Comparison of ENCODE assay signal across 8 mouse cellular contexts in genomic region chr3:129214666-129215161, GRCm38 (mm10). TPM values are rescaled to one million over a fixed set of nuclear protein-coding genes. Genes with fewer than 3 reads are reported as not detected.
DNase-seq lines count a peak whose midpoint lies in the region; ATAC-seq lines count a peak whose summit lies in the region.

No protein-coding gene starts in this region.

- peaks cover 97% of the 10 kb centered on the region for H3K27me3 ChIP-seq in kidney, embryonic 15.5 days
- H3K27me3 ChIP-seq in intestine, embryonic 14.5 days (replicated peaks; ENCODE audit: control insufficient read depth, insufficient read depth, low read length) = peaks cover 93% of the 10 kb centered on the region
- H3K27me3 ChIP-seq in neural tube, embryonic 12.5 days (replicated peaks) = peaks cover 94% of the 10 kb centered on the region

- H3K4me2 ChIP-seq in kidney, embryonic 15.5 days = peak overlapping the region; percentile 90
- peak overlapping the region; percentile 75 for H3K4me2 ChIP-seq in intestine, embryonic 14.5 days (ENCODE audit: low read length)
- H3K4me2 ChIP-seq in neural tube, embryonic 12.5 days (replicated peaks) = peak overlapping the region; percentile 78

- no peaks in the 10 kb centered on the region for H3K9me3 ChIP-seq in kidney, embryonic 15.5 days (replicated peaks)
- H3K9me3 ChIP-seq in intestine, embryonic 14.5 days (ENCODE audit: control insufficient read depth, low read length) = no peaks in the 10 kb centered on the region
- H3K9me3 ChIP-seq in neural tube, embryonic 12.5 days = no peaks in the 10 kb centered on the region

- no peaks in the 10 kb centered on the region for H3K36me3 ChIP-seq in kidney, embryonic 15.5 days
- H3K36me3 ChIP-seq in intestine, embryonic 14.5 days (ENCODE audit: control insufficient read depth, insufficient read depth, low read length) = no peaks in the 10 kb centered on the region
- H3K36me3 ChIP-seq in neural tube, embryonic 12.5 days = no peaks in the 10 kb centered on the region

- H3K27ac ChIP-seq in kidney, embryonic 15.5 days = no peak overlapping the region
- peak overlapping the region; percentile 62; the same call in 1 of the 2 replicates for H3K27ac ChIP-seq in intestine, embryonic 14.5 days (ENCODE audit: low read depth)
- no peak overlapping the region for H3K27ac ChIP-seq in neural tube, embryonic 12.5 days

- peaks cover 35% of the 10 kb centered on the region for H3K4me1 ChIP-seq in kidney, embryonic 15.5 days
- peaks cover 6% of the 10 kb centered on the region; the same call in 1 of the 2 replicates for H3K4me1 ChIP-seq in intestine, embryonic 14.5 days (replicated peaks; ENCODE audit: control insufficient read depth, insufficient read depth, low read length)
- H3K4me1 ChIP-seq in neural tube, embryonic 12.5 days = peaks cover 23% of the 10 kb centered on the region

- under 1% methylated on average over 31 of the region's 31 CpGs for WGBS in kidney, embryonic 15.5 days
- 5% methylated on average over 30 of the region's 31 CpGs for WGBS in intestine, embryonic 14.5 days
- WGBS in neural tube, embryonic 12.5 days = under 1% methylated on average over 31 of the region's 31 CpGs

- 0 out of 2 replicates have a peak, but pooled peaks have one; percentile 4 for ATAC-seq in kidney, embryonic 15.5 days (replicated peaks; ENCODE audit: low FRiP score)
- peak; percentile 6; the same call in 1 of the 2 replicates for ATAC-seq in intestine, embryonic 14.5 days (replicated peaks; ENCODE audit: low FRiP score, low TSS enrichment, low read depth)
- ATAC-seq in neural tube, embryonic 12.5 days (ENCODE audit: low FRiP score, low read depth) = no peak
- ATAC-seq in megakaryocyte-erythroid progenitor cell, adult 5-6 weeks (replicated peaks; ENCODE audit: low FRiP score, low TSS enrichment, poor library complexity, severe bottlenecking) = no peak

- peak overlapping the region; percentile 54 for H3K4me3 ChIP-seq in kidney, embryonic 15.5 days (replicated peaks)
- peak overlapping the region; percentile 53 for H3K4me3 ChIP-seq in intestine, embryonic 14.5 days (ENCODE audit: low read depth, low read length)
- H3K4me3 ChIP-seq in neural tube, embryonic 12.5 days = peak overlapping the region; percentile 45

- no peak for DNase-seq in kidney, postnatal 25 days
- DNase-seq in embryo, embryonic 9.5 days (ENCODE audit: extremely low spot score) = peak; percentile 64
- DNase-seq in intestine, embryonic 14.5 days (ENCODE audit: low spot score) = peak; percentile 79
- no peak for DNase-seq in cerebellum, adult 8-10 months
- DNase-seq in gastrocnemius, postnatal 14 days = no peak

- peak overlapping the region; percentile 35; the same call in 1 of the 2 replicates for H3K9ac ChIP-seq in kidney, embryonic 15.5 days
- peak overlapping the region; percentile 59 for H3K9ac ChIP-seq in intestine, embryonic 14.5 days (ENCODE audit: low read length)
- peak overlapping the region; percentile 26; the same call in 1 of the 2 replicates for H3K9ac ChIP-seq in neural tube, embryonic 12.5 days

- intact Hi-C loops in gastrocnemius, postnatal 14 days (cut with DNase I; ENCODE audit: low total_unique reads) = no loop called here

RNA-seq across cellular contexts. Expression of gene Pitx2, which starts 15.0 kb away (rescaled TPM):
- polyA plus RNA-seq in kidney, embryonic 15.5 days (2015; fragmentation: Nextera tagmentation; extraction: Ambion mirVana) = 6.2 and 9.8 TPM in 2 replicates
- 35.6 and 48.0 TPM in 2 replicates for polyA plus RNA-seq in intestine, embryonic 14.5 days (2014; fragmentation: Nextera tagmentation; extraction: Ambion mirVana)
- polyA plus RNA-seq in neural tube, embryonic 12.5 days (2016; fragmentation: Nextera tagmentation; extraction: Ambion mirVana) = 7.6 and 10.2 TPM in 2 replicates
- 1 to 10 TPM; 9.0 to 9.2 TPM for total RNA-seq in gastrocnemius, postnatal 14 days (2021)
- not detected in 2 replicates for total RNA-seq in megakaryocyte-erythroid progenitor cell, adult 5-6 weeks (2014; fragmentation: Nextera tagmentation)
- total RNA-seq in megakaryocyte-erythroid progenitor cell, adult 5-6 weeks (2017) = not detected in 2 replicates

Comparison
In these comparisons a context has a peak if more than half of its experiments do, and no peak if none do; other contexts are left out.
1. ATAC-seq: peak in kidney, embryonic 15.5 days (single experiment) and intestine, embryonic 14.5 days (single experiment); none in neural tube, embryonic 12.5 days (single experiment) and megakaryocyte-erythroid progenitor cell, adult 5-6 weeks (single experiment).
2. DNase-seq: peak in embryo, embryonic 9.5 days (single experiment) and intestine, embryonic 14.5 days (single experiment); none in kidney, postnatal 25 days (0 of 2), cerebellum, adult 8-10 months (single experiment) and gastrocnemius, postnatal 14 days (single experiment).
3. Peak in every context shown above with its lines, with median percentiles within 50 percentile points of each other: H3K4me2 ChIP-seq, H3K4me3 ChIP-seq and H3K9ac ChIP-seq.